Mouse (Mus musculus): ENCODE measurements around the gene Hcn1. TPM values are rescaled to one million over a fixed set of nuclear protein-coding genes. Genes with fewer than 3 reads are reported as not detected.

Hcn1 gene
- polyA plus RNA-seq, 1 experiment: not detected

GRCm38 (mm10) chr13:118023381-118023780, 421.3 kb downstream of the Hcn1 start:
- no peak overlapping the region for H3K4me3 ChIP-seq (ENCODE audit: insufficient read depth, low read depth, low read length)
- no peaks in the 10 kb centered on the region for H3K4me1 ChIP-seq (ENCODE audit: control insufficient read depth, insufficient read depth, low read length)
- WGBS: 91% methylated on average over 5 of the region's 5 CpGs
- no peak for TF ChIP-seq POLR2A (IDR thresholded peaks at IDR 0.05; ENCODE audit: insufficient read depth, low read depth, low read length)
- TF ChIP-seq CTCF (IDR thresholded peaks at IDR 0.05; ENCODE audit: insufficient read depth, low read depth, low read length): no peak
- no peak overlapping the region for H3K27ac ChIP-seq (ENCODE audit: insufficient read depth, low read depth, low read length)

- H3K4me3 ChIP-seq (ENCODE audit: insufficient read depth, low read depth, low read length): no peak overlapping the region
- no peaks in the 10 kb centered on the region for H3K4me1 ChIP-seq (ENCODE audit: control insufficient read depth, insufficient read depth, low read length)
- WGBS: 87% methylated on average over 2 of the region's 2 CpGs
- TF ChIP-seq CTCF (IDR thresholded peaks at IDR 0.05; ENCODE audit: insufficient read depth, low read depth, low read length): no peak
- no peak for TF ChIP-seq POLR2A (IDR thresholded peaks at IDR 0.05; ENCODE audit: insufficient read depth, low read depth, low read length)
- no peak overlapping the region for H3K27ac ChIP-seq (ENCODE audit: insufficient read depth, low read depth, low read length)
Observed at GRCm38 (mm10) chr13:118026510-118026909, 424.4 kb downstream of the Hcn1 start.

DNA sequence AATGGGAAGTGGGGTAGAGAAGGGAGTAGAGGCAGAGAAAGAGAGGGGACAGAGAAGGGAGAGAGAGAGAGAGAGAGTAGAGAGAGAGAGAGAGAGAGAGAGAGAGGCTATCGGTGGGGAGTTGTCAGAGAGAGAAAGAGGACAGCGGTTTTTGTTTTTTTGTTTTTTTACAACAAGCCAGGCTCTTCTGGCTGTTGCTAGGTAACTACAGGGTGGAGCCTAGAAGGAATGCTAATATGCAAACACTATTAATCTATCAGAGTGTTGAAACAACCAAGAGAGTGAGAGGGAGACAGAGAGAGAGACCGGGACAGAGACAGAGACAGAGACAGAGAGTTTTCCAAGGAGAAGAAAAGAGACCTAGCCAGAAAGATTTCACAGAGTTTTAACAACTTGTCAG, 425.7 kb downstream of the Hcn1 start:
- TF ChIP-seq CTCF (IDR thresholded peaks at IDR 0.05; ENCODE audit: insufficient read depth, low read depth, low read length) (no peak), POLR2A (IDR thresholded peaks at IDR 0.05; ENCODE audit: insufficient read depth, low read depth, low read length) (no peak)
- no peak overlapping the region for H3K4me3 ChIP-seq (ENCODE audit: insufficient read depth, low read depth, low read length)
- 38% methylated on average over 3 of the region's 3 CpGs for WGBS
- H3K4me1 ChIP-seq (ENCODE audit: control insufficient read depth, insufficient read depth, low read length): no peaks in the 10 kb centered on the region
- no peak overlapping the region for H3K27ac ChIP-seq (ENCODE audit: insufficient read depth, low read depth, low read length)

DNA sequence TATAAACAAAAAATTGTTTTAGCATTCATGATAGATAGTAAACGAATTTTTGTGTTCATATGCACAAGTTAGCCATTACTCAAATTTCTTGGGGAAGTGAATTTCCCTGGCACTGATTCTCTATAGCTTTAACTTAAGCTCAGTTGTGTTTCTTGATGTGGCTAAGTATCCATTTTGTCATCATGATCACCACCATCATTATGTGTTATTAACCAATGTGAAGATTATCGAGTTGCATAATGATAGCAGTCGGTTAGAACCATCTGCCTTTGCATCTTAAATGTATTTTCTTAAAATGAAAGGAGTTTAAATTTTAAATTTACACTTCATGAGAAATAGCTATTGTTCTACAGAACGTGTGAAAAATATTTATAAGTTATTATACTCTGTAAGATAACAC, 426.5 kb downstream of the Hcn1 start:
- Histone ChIP-seq H3K4me1 (ENCODE audit: control insufficient read depth, insufficient read depth, low read length) (no peaks in the 10 kb centered on the region), H3K27ac (ENCODE audit: insufficient read depth, low read depth, low read length) (no peak overlapping the region), H3K4me3 (ENCODE audit: insufficient read depth, low read depth, low read length) (no peak overlapping the region)
- no peak for TF ChIP-seq POLR2A (IDR thresholded peaks at IDR 0.05; ENCODE audit: insufficient read depth, low read depth, low read length)
- TF ChIP-seq CTCF (IDR thresholded peaks at IDR 0.05; ENCODE audit: insufficient read depth, low read depth, low read length): no peak
- WGBS: 30% methylated on average over 4 of the region's 4 CpGs

GRCm38 (mm10) chr13:118029579-118029978, 427.5 kb downstream of the Hcn1 start:
- Histone ChIP-seq H3K4me1 (ENCODE audit: control insufficient read depth, insufficient read depth, low read length) (no peaks in the 10 kb centered on the region), H3K27ac (ENCODE audit: insufficient read depth, low read depth, low read length) (no peak overlapping the region), H3K4me3 (ENCODE audit: insufficient read depth, low read depth, low read length) (no peak overlapping the region)
- 70% methylated on average over 3 of the region's 3 CpGs for WGBS
- TF ChIP-seq POLR2A (IDR thresholded peaks at IDR 0.05; ENCODE audit: insufficient read depth, low read depth, low read length) (no peak), CTCF (IDR thresholded peaks at IDR 0.05; ENCODE audit: insufficient read depth, low read depth, low read length) (no peak)

DNA sequence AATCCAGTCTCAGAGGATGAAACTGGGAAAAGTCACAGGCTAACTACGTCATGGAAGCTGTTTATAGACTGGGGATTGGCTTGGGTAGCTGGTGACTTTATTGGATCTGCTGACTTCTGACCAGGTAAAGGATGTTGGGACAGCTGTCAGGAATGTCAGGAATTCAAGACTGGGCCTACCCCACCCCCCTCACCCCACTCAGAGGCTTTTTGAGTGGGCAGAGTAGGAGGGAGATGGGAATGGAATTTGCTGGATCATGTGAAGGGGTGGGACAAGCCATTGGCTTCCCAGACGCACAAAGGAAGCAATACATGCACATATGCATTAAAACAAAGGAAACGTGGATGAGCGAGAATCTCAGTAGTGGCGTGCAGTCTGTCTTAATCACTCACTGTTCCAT, 433.5 kb downstream of the Hcn1 start:
- Histone ChIP-seq H3K27ac (ENCODE audit: insufficient read depth, low read depth, low read length) (no peak overlapping the region), H3K4me3 (ENCODE audit: insufficient read depth, low read depth, low read length) (no peak overlapping the region), H3K4me1 (ENCODE audit: control insufficient read depth, insufficient read depth, low read length) (no peaks in the 10 kb centered on the region)
- TF ChIP-seq POLR2A (IDR thresholded peaks at IDR 0.05; ENCODE audit: insufficient read depth, low read depth, low read length) (no peak), CTCF (IDR thresholded peaks at IDR 0.05; ENCODE audit: insufficient read depth, low read depth, low read length) (no peak)
- 82% methylated on average over 5 of the region's 5 CpGs for WGBS
